Mouse (Mus musculus) kidney, embryonic 14.5 days (tissue): Measurements from ENCODE around the gene B3galt5. TPM values are rescaled to one million over a fixed set of nuclear protein-coding genes. Genes with fewer than 3 reads are reported as not detected.

Experiments
- ATAC-seq: fragments of 200-750 bp; cut with Nextera tagmentation; 2 replicates; pipeline ENCODE4 v1.8.0; 2017; ENCODE audit warnings: moderate number of reproducible peaks, mild to moderate bottlenecking, moderate TSS enrichment, moderate library complexity; ENCODE audit not compliant: low FRiP score, low TSS enrichment
- H3K27ac ChIP-seq: fragments of 300-500 bp; sonication (generic); 2 replicates; pipeline ENCODE4 v1.5.1; 2014; ENCODE audit warnings: low read depth, mild to moderate bottlenecking, low read length, moderate library complexity, mixed read lengths
- H3K27me3 ChIP-seq: fragments of 300-500 bp; sonication (generic); 2 replicates; pipeline ENCODE4 v1.6.1; 2014; ENCODE audit warnings: mild to moderate bottlenecking, low read length; ENCODE audit not compliant: control insufficient read depth, insufficient read depth
- H3K36me3 ChIP-seq: fragments of 300-500 bp; sonication (generic); 2 replicates; pipeline ENCODE4 v1.6.1; 2014; ENCODE audit warnings: low read length, mixed read lengths; ENCODE audit not compliant: control insufficient read depth, insufficient read depth
- H3K4me1 ChIP-seq: fragments of 300-500 bp; sonication (generic); 2 replicates; pipeline ENCODE4 v1.6.1; 2014; ENCODE audit warnings: low read length, mixed read lengths; ENCODE audit not compliant: control insufficient read depth, insufficient read depth
- H3K4me2 ChIP-seq: fragments of 300-500 bp; sonication (generic); replicated peaks from 2 replicates; pipeline ENCODE4 v1.6.1; 2014; ENCODE audit warnings: low read depth, mild to moderate bottlenecking, low read length
- H3K4me3 ChIP-seq: fragments of 300-500 bp; sonication (generic); 2 replicates; pipeline ENCODE4 v1.5.1; 2014; ENCODE audit warnings: mild to moderate bottlenecking, low read length
- H3K9ac ChIP-seq: fragments of 300-500 bp; sonication (generic); 2 replicates; pipeline ENCODE4 v1.6.1; 2014; ENCODE audit warnings: low read depth, mild to moderate bottlenecking, low read length, moderate library complexity
- H3K9me3 ChIP-seq: fragments of 300-500 bp; sonication (generic); 2 replicates; pipeline ENCODE4 v1.6.1; 2016; ENCODE audit warnings: low read length; ENCODE audit not compliant: control insufficient read depth
- WGBS: fragments of 180-500 bp; shearing (Covaris S2); extraction: QIAGEN DNeasy Blood & Tissue Kit; methylation state at CpG from one replicate; pipeline ENCODE4 v1.1.7; 2014; 5-methylcytosine and 5-hydroxymethylcytosine counted together
- polyA plus RNA-seq: library from polyadenylated mRNA; unstranded; fragments of >200 nt; fragmentation: Nextera tagmentation; extraction: Ambion mirVana; gene quantifications from 2 replicates; pipeline ENCODE4 v1.2.1, GENCODE M21; 2014

B3galt5 gene
- 1.1 and 2.8 TPM in 2 replicates for polyA plus RNA-seq

GRCm38 (mm10) chr16:96235366-96235970 lies at the start of gene B3galt5:
Gene B3galt5, plus strand, starts transcription at chr16:96235801.
- no peaks in the 10 kb centered on the region for H3K4me1 ChIP-seq
- H3K4me3 ChIP-seq = no peak within 1 kb of the TSS
- no peaks in the 10 kb centered on the region for H3K36me3 ChIP-seq
- H3K27me3 ChIP-seq = no peaks in the 10 kb centered on the region
- 76% methylated on average over 17 of the region's 17 CpGs for WGBS
- no peaks in the 10 kb centered on the region for H3K9me3 ChIP-seq
- H3K9ac ChIP-seq = no peak within 1 kb of the TSS
- H3K4me2 ChIP-seq = no peak within 1 kb of the TSS
- peak within 1 kb of the TSS; percentile 48; the same call in 1 of the 2 replicates for H3K27ac ChIP-seq
- ATAC-seq = no peak

DNA sequence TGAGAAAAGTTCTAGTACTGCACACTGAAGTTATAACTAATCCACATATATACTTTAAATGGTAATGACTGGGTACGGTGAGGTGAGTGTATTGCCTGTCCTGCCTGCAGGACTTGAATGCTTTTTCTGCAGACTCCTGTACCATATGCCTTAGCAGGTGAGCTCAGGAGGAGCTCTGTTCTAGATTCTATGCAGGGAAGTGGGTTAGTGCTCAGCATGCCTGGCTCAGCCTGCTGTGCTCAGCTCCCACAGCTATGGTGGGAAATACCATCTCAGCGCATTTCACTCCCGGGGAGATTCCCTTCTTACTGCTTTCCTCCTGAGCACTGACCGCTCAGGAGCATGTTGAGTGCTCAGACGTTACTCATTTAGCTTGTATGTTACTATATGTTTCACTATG lies 48.0 kb upstream of the B3galt5 start:
- Histone ChIP-seq H3K4me1 (no peaks in the 10 kb centered on the region), H3K36me3 (no peaks in the 10 kb centered on the region), H3K9me3 (no peaks in the 10 kb centered on the region), H3K4me2 (no peak overlapping the region), H3K27ac (no peak overlapping the region), H3K27me3 (no peaks in the 10 kb centered on the region), H3K4me3 (no peak overlapping the region), H3K9ac (no peak overlapping the region)
- no peak for ATAC-seq
- 87% methylated on average over 5 of the region's 5 CpGs for WGBS

DNA sequence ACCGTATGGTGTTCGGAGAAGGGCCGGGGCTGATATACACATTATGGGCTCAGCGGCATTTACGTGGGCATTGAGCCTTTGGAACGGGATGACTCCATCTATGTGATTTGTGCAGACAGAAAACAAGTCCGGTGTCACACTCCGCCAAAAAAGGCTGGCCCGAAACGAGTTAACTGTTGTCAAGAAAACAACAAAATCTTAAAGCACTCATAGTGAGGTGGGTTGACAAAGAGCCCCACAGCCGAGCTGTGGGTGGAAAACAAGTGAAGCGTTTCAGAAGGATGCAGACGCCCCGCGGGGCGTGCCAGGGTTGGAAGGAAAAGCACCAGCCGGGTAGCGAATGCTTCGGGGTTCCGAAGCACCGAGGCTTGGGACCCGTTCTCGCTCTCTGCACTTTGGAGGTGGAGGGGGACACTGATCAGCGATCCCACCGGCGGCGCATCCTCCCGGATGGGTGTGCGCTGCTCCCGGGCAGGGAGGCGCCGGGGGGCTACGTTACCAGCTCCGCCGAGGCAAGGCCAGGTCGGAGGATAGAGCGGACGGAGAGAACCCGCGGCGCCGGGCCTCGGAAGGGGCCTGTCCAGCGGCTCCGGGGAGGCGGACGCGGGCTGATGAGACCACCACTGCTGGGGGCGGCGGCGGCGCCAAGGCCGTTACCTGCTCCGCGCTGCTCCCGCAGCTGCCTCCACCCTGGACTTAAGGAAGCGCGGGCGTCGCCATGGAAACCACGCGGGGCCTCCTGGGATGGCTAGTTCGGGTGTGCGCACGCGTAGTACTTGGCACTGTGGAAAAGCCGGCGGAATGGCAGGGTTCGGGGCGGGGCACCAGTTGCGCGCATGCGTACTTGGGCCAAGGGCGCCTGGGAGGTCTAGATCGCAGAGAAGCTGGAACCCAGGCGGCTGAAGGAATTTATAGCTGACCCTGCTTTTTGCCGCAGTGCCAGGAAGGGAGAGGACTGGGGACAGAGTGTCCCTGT lies 43.8 kb upstream of the B3galt5 start, which contains the start of gene Lca5l:
TSS of gene Lca5l (minus strand) at position 741 of the 976 bp plus-strand sequence.
- WGBS = under 1% methylated on average over 73 of the region's 77 CpGs
- peak within 1 kb of the TSS; percentile 93 for H3K4me3 ChIP-seq
- H3K9ac ChIP-seq = peak within 1 kb of the TSS; percentile 69
- H3K36me3 ChIP-seq = no peaks in the 10 kb centered on the region
- H3K9me3 ChIP-seq = no peaks in the 10 kb centered on the region
- no peaks in the 10 kb centered on the region for H3K27me3 ChIP-seq
- H3K4me2 ChIP-seq = peak within 1 kb of the TSS; percentile 83
- no peaks in the 10 kb centered on the region for H3K4me1 ChIP-seq
- ATAC-seq = peak; percentile 98
- H3K27ac ChIP-seq = 0 out of 2 replicates have a peak within 1 kb of the TSS, but pooled peaks have one; percentile 55

DNA sequence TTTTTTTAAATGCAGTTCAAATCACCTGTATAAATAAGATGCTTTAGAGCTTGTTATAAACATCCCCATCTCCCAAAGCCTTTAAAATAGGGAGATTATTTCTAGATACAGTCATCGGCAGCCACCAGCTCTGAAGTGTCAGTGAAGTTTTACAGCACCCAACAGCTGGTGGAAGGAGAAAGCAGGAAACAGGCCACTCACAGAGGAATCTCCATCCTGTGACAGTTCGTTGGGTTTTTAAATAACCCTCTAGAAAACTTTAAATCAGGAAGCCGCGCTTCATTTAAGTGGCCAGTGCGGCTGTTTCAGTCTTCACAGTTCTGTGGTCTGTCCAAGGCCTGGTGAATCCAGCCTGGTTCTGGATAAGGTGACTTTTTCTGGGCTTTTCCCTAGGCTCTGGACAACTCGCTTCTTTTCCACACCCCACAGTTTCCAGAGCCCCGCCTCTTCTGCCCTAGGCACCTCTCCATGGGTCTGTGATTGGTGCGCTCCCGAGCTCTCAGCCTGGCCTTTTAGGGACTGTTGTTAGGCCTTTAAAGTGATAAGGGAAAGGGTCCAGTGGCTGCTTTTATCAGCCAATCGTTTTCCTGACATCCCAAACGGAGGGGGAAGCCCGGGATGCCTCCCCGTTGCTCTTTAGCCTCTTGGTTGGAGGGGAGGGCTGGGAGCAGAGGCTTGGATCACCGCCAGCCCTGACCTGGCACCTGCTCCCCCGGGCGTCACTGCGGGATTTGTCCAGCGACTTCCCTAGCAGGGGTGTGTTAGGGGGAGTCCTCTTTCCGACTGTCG lies 35.5 kb upstream of the B3galt5 start, which contains the start of gene Sh3bgr:
TSS of gene Sh3bgr (plus strand) at position 538 of the 789 bp plus-strand sequence.
- no peaks in the 10 kb centered on the region for H3K9me3 ChIP-seq
- H3K4me3 ChIP-seq = peak within 1 kb of the TSS; percentile 34
- peak; percentile 92 for ATAC-seq
- H3K27me3 ChIP-seq = no peaks in the 10 kb centered on the region
- H3K4me1 ChIP-seq = peaks cover 7% of the 10 kb centered on the region
- WGBS = 3% methylated on average over 20 of the region's 20 CpGs
- H3K27ac ChIP-seq = peak within 1 kb of the TSS; percentile 34; the same call in 1 of the 2 replicates
- peak within 1 kb of the TSS; percentile 48 for H3K9ac ChIP-seq
- peak within 1 kb of the TSS; percentile 65 for H3K4me2 ChIP-seq
- H3K36me3 ChIP-seq = no peaks in the 10 kb centered on the region

DNA sequence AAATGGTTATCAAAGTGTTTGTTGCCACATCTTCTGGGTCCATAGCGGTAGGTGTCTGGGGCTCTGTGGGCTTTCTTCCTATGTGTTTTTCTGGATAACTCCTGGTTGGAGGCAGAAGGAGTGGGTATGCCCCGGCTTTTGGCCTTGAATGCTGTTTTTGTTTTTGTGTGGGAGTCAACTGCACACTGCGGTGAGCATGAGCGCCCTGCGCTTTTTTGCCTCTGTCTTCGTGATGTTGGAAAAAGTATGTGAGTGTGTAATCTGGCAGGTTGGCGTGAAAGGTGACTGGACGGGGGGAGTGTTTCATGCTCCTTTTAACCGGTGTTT lies 34.9 kb upstream of the B3galt5 start:
- H3K9me3 ChIP-seq = no peaks in the 10 kb centered on the region
- peaks cover 7% of the 10 kb centered on the region for H3K4me1 ChIP-seq
- no peak overlapping the region for H3K27ac ChIP-seq
- peak; percentile 6; the same call in 1 of the 2 replicates for ATAC-seq
- 11% methylated on average over 9 of the region's 9 CpGs for WGBS
- peak overlapping the region; percentile 48; the same call in 1 of the 2 replicates for H3K9ac ChIP-seq
- no peaks in the 10 kb centered on the region for H3K27me3 ChIP-seq
- H3K4me3 ChIP-seq = peak overlapping the region; percentile 34
- no peaks in the 10 kb centered on the region for H3K36me3 ChIP-seq
- H3K4me2 ChIP-seq = peak overlapping the region; percentile 65

GRCm38 (mm10) chr16:96201485-96202232 lies 33.9 kb upstream of the B3galt5 start:
- Histone ChIP-seq H3K4me2 (no peak overlapping the region), H3K4me3 (no peak overlapping the region), H3K9ac (no peak overlapping the region), H3K4me1 (peaks cover 7% of the 10 kb centered on the region), H3K27me3 (no peaks in the 10 kb centered on the region), H3K36me3 (no peaks in the 10 kb centered on the region), H3K27ac (no peak overlapping the region), H3K9me3 (no peaks in the 10 kb centered on the region)
- WGBS = 57% methylated on average over 11 of the region's 11 CpGs
- ATAC-seq = no peak

DNA sequence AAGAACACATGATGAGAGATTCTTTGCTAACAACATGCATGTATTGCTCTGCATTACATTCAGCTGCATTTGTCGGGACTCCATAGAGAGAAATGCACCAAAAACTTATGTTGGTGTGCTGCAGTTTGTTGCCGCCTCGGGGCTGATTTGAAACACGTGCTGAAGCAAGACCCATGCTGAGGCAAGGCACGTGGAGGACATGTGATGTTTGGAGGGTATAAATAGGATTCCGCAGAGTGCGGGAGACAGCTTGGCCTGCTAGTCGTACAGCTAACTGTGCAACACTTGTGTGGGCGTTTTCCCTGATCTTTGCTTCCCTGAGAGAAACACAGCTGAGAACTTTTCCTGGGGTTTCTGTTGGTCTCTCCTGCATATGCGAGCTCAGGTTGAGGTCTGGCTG lies 25.8 kb upstream of the B3galt5 start:
- Histone ChIP-seq H3K4me2 (no peak overlapping the region), H3K27ac (no peak overlapping the region), H3K36me3 (no peaks in the 10 kb centered on the region), H3K9ac (no peak overlapping the region), H3K4me3 (no peak overlapping the region), H3K27me3 (no peaks in the 10 kb centered on the region), H3K4me1 (no peaks in the 10 kb centered on the region), H3K9me3 (no peaks in the 10 kb centered on the region)
- WGBS = 89% methylated on average over 10 of the region's 10 CpGs
- ATAC-seq = no peak

GRCm38 (mm10) chr16:96210856-96211255 lies 24.7 kb upstream of the B3galt5 start:
- Histone ChIP-seq H3K27ac (no peak overlapping the region), H3K27me3 (no peaks in the 10 kb centered on the region), H3K9me3 (no peaks in the 10 kb centered on the region), H3K36me3 (no peaks in the 10 kb centered on the region), H3K4me1 (no peaks in the 10 kb centered on the region), H3K4me3 (no peak overlapping the region), H3K9ac (no peak overlapping the region), H3K4me2 (no peak overlapping the region)
- 81% methylated on average over 7 of the region's 7 CpGs for whole genome bisulfite sequencing
- ATAC-seq = no peak
